Mouse (Mus musculus): ENCODE results near the gene Cenpv.
A peak's percentile ranks its signal among the peaks of the same experiment; 100 is the strongest.

Cenpv gene

DNA sequence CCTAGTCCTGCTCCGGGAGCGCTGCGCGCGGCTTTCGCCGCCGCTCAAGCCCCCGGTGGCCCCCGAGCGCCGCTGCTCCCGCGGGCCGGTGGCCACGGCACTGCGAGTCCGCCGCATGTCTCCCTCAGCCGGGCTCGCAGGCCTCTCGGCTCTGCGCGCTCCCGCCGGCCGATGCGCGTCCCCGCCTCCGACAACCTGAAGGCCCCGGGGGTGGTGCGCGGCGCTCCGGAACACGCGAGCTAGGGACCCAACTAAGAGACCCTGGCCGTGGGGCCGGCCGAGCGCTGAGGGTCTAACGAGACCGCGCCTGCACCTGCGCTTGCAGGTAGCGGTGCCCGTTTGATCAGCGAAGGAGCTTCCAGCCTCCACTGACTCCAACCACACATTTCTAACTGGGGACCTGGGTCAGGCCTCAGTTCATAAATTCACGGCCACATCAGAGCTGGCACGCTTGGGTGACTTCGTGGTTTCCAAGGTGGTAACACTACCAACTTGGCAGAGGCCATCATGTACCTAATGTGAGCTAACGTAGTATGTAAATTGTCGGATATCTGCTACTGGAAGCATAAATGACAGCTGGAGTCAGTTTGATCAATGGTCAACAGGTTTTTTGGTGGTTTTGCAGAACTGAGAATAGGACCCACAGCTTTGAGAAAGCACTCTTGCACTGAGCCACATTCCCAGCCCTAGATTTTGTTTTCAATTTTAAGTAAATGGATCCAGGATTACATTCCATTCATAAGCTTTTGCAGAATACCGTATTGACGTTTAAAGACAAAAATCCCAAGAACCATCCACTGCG, at the start of gene Cenpv:
Cenpv (minus strand) TSS at position 173 of the 802 bp plus-strand sequence.
- peak; percentile 83 for DNase-seq

DNA sequence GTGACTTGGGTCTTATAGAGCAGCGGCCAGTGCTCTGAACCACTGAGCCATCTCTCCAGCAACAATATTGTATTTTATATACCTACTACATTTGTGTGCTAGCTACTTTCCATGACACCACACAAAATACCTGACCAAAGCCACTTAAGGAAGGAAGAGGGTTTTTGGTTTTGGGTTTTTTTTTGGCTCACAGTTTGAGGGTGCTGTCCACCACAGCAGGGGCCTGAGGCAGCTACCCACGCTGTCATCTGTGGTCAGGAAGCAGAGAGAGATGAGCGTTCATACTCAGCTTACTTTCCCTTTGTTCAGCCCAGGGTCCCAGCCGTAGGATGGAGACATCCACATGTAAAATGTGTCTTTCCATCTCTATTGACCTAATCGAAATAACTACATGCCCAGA, 48.0 kb upstream of the Cenpv start:
- DNase-seq = no peak

DNA sequence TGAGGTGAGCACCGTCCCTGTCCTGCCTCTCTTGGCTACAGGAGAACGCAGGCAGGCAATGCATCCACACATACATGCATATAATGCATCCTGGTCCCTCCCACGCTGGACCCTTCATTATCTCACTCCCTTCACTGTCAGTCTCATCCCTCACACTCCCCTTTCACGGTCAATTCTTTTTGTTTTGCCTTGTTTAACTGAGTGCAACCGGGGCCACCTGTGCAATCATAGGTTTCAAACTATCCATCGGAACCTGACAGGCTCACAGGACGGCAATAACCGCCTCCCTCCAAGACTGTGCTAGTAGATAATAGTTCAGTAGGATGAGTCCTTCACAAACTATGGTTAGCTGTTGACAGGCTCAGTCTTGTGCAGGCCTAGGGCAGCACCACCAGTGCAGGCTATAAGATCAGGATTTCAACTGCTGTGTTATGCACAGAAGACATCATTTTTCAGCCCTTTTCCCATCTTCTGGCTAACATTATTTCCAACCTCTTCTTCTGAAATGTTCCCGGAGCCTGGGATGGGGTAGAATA, 45.7 kb upstream of the Cenpv start:
- DNase-seq = no peak

DNA sequence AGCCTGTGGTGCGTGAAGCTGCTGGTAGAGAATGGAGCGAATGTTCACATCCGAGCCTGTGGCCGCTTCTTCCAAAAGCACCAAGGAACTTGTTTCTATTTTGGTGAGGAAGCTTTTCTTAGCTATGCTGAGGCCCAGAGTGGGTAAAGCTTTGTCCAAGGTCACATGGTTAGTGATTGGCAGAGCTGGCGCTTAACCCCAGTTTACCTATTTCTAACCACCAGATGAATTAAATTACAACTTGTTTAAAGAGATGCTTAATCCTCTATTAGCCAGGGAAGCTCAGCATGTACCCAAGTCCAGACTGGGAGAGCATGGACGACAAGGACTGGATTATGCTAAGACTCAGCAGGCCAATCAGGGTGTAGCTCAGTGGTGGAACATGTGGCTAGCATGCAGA, 44.0 kb upstream of the Cenpv start:
- DNase-seq = no peak

DNA sequence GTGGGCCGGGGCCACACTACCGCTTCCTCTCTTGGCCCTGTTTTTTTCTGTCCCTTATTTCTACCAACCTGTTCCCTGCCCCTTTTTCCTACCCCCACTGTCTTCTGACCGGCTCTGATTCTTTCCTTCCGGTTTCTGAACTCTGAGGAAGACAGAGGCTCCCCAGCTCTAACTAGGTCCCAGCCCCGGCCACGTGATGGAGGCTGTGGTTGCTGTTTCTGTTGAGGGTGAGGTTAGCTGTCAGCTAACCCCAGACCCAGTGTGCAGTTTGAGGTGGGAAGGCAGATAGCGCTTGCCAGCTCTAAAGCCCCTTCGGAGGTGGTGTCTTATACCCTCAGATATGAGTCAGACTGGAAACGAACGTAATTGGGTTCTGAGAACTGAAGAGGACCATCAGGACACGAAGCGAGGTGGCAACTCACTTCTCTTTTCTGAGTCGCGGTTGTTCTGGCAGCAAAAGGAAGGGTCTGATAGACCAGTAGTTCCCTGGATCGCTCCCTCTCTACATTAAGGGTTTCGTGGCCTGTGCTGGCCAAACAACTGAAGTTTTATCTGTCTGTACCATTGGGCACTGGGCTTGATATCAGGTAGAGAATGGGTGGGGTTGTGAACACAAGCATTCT, 37.6 kb upstream of the Cenpv start:
- peak; percentile 66 for DNase-seq

DNA sequence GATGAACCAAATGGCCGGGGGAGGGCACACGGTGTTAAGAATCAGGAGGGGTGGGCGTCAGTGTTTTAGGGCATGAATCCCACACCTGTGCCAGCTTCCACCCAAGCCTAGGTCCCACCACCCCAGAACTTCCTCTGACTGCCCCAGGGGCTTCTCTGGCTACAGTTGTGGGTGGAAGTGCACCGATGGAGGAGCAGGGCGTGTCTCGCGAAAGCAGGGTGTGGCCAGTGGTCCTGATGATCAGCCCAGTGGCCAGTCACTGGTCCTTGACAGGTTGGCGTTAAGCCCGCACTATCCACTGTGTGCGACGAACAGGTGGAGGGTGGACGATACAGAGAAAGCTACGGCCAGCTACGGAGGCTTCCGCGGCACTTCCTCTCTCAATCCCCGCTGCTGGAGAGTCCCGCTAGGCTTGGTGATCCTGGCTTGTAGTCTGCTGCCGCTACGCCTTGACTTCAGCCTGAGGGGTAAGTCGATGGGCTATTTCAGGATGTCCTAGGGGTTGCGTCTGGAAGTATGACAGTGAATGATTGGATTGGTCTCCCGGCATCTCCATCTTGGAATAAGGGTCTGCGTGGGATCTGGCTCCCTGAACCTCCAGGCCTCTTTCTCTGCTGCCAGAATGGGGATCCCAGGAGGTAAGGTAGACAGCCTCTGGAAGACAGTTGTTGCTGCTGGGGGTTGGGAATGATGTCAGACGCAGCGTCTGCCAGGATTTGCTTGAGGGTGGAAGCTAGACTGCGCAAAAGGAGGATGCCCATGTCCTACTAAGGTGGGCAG, 36.8 kb upstream of the Cenpv start:
- DNase-seq = peak; percentile 74

DNA sequence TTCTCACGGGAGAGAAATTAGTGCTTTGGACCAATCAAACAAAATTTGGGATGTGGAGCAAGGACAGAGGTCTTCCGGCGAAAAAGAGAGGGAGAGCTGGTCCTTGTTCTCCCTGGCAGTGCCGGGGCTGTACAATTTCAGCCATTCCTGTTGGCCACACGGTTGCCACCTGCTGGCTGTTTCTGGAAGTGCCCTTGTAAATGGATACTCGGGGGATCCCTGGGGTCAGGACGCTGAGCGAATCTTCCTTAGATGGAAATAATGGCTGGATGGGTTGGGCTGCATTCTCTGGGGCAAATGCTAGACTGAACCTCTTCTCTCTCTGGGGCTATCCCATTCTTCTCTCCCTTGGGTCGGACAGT, 36.2 kb upstream of the Cenpv start:
- DNase-seq = peak; percentile 90

DNA sequence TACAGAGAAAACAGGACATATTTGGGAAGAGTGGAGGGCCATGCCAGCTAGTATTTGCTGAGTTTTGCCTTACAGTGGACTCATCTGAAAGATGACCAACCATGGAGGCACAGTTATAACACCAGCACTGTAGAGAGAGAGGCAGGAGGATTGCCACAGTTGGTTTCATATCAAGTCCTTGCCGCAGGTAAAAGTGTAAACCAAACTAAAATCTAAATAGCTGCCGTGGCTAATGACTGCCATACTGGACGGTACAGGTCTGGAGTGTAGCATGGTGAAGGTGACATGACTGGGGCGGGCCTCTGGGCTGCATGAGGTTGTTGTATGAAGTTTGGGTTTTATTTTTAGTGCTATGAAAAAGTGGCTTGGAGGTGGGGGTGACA, 35.6 kb upstream of the Cenpv start:
- DNase-seq = no peak

DNA sequence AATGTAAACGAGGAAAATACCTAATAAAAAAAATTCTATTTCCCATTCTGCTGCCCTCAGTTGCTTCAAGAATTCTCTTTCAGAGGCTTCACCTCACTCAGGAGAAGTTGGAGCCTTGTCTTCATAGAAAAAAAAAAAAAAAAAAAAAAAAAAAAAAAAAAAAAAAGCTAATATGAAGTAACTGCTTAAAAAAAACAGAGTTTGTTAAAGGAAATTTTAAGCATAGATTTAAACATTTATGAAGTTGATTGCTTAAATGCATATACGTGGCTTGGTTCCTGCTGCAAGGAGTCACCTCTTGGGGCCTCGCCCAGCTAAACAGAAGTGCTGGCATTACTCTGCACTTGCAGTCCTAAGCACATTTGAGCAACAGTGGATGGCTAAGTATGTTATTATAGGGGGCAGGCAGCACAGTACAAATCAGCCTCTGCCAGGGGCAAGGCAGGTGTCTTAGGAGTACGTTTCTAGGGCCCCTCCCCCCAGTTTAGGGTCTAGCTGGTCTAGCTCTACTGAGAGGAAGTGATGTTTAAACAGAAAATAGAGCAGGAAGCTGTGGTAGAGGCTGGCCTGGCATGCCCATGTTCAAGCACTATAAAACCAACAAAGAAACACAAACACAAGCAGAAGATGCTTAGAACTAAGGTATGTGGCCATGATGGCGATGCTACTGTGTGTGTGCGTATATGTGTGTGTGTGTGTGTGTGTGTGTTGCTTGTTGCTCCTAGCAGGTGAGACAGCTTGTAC, 35.1 kb upstream of the Cenpv start, which contains the start of gene Trpv2:
Trpv2 (plus strand) TSS at position 528 of the 744 bp plus-strand sequence.
- no peak for DNase-seq

DNA sequence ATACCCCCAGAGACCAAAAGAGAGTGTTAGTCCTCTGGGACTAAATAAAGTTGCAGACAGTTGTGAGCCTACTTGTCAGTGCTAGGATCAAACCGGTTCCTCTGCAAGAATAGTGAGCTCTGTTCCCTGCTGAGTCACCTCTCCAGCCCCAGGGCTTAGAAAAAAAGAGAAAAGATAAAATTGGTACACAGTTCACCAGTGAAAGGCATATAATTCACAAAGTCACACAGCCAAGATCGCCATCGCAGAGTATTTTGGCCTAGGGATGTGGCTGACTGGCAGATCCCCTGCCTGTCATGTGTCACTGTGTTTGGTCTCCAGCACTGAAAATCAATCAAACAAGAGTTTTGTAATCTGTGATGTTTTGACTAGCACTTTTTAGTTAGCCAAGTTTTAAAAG, 29.2 kb upstream of the Cenpv start:
- no peak for DNase-seq

DNA sequence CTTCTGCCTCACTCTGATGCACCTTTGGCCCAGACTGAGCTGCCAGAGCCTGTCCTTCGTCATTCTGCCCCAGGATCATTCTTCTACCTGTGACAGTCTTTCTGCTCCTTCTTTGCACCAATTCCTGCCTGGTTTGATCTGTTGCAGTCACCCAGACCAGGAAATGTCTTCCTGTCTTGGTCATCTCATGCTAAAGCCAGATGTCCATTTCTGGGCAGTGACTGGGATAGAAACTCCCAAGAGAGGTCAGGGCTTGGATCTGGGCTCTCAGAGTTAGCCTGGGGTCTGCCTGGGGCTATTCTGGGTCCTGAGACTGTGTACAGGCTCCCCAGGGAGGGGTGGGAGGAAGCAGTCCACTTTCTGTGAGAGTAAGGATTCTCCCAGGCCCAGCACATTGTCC, 27.1 kb upstream of the Cenpv start:
- DNase-seq = no peak

DNA sequence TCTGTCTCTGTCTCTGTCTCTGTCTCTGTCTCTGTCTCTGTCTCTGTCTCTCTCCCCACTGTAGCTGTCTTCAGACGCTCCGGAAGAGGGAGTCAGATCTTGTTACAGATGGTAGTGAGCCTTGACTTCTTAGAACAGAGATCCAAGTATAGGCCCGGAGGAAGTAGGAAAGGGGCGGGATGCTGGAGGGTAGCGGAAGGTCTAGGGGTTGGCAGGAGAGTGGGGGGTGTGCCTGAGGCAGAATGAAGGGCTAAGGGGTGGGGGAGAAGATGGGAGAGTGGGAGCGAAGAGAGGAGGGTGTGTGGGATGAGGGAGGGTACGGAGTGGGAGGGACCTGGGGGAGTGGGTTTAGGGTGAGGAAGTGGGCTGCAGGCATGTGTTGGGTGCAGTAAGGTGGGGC, 26.7 kb upstream of the Cenpv start:
- DNase-seq = no peak

DNA sequence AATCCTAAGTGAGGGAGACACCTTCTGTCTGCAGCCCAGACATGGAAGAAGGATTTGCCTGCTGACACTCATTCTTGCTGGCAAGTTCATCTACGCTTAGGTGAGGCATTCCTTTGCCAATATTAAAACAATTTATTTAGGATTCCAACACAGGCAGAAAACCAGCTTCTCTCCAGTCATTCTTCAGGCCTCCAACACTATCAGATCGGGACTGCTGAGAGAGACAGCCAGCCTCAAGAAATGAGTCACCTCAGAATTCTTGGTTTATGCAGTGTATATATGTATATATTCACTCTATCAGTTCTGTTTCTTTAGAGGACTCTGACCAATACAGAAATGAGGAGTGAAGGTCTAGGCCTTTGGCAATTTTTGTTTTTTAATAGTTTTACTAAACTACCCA, 24.5 kb upstream of the Cenpv start:
- no peak for DNase-seq

DNA sequence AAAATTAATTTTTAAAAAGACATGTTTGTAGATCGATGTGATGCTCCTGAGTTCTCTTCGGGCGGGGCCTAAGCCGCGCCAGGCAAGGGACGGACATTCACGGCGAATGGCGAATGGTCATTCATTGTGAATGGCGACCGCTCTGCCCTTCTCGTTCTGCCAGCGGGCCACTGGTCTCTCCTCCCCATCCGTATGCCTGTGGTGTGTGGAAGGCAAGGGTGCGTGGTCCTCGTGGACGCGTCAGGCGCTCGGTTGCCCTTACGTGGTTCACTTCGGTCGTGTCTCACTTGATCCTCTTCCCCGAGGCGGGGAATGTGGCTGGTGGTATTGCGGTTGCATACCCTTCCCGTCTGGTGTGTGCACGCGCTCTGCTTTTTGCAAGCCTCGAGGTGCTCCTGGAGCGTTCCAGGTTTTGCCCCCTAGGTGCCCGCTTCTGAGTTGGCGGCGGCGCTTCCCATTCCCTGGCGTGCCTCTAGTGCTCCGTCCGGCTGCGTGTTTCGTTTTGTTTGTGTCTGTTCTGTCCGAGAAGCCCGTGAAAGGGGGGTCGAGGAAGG, 21.5 kb upstream of the Cenpv start:
- no peak for DNase-seq

DNA sequence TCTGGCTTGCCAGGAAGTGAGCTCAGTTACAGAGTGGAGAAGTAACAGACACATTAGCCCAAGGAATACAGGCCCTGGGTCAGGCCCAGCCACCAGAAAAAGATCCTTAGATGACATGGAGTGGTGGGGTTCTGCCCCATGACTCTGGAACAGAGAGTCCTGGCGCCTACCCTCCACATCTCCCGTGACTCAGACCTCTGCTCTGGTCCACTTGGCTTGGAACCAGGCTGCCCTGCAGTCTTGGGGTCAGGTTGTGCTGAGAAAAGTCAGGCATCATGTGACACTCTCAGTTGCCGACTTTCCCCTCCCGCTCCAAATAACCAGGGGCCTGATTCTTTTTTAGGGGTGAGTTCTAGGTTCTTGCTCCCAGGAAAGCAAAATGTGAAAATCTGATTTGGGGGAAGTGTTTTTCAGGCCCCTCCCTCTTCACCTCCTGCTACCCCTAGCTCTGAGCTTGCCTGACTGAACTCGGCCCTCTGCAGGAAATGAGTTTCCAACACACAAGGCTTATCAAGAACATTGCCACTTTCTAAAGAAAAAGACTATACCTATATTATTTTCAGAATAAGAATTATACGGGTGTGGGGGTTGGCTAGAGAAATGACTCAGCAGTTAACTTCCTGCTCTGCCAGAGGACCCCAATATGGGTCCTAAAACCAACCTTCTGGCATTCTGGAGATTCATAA, 20.0 kb upstream of the Cenpv start:
- DNase-seq = no peak

DNA sequence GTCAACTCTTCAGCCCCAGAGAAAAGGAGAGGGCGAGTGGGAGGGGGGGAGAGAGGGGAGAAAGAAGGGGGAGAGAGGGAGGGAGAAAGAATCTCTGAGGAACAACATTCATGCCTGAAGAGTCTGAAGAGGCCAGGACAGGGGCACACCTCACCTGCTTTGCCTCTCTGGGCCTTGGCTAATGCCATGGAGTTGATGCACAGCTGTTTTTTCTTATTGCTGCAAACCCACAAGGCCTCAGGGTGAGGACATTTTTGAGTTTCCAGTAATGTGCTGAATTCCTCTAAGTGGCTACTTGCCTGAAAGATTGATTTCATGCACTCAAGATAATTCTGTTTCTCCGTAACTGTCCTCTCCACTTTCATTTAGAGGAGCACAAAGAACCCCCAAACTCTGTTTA, 19.1 kb upstream of the Cenpv start:
- DNase-seq = no peak

DNA sequence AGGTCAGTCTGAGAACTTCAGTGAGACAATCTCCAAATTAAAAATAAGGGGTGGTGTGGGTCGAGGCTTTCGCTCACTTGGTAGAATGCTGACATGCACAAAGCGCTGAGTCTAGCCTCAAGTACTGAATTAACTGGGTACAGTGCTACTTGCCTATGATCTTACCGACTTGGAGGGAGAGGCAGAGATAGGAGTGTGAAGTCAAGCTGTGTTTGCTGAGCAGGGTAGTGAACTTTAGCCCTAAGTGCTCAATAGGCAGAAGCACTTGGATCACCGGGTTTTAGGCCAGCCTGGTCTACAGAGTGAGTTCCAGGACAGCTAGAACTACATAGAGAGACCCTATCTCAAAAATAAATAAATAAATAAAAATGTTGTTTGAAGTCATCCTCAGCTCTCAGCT, 18.1 kb upstream of the Cenpv start:
- no peak for DNase-seq

DNA sequence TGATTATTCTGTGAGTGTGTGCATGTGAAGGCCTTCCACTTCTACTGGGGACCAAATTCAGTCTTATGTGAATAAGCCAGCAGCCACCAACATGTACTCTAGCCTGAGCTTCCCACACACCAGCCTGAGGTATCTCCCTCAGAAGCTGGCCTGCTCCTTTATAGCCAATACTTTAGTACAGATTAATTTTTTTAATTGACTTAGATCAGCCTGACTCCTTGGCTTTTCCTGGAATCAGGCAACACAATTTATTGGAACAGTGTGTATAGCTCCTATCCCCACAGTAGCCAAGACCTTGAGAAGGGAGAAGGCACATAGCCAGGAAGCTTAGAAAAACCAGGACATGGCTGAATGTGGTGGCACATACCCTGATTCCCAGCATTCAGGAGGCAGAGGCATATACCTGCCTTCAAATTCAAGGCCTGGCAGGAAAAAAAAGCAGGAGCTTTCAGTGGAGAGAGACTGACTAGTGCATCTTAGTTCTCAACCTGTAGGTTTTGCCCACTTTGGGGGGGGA, 16.9 kb upstream of the Cenpv start:
- DNase-seq = no peak

DNA sequence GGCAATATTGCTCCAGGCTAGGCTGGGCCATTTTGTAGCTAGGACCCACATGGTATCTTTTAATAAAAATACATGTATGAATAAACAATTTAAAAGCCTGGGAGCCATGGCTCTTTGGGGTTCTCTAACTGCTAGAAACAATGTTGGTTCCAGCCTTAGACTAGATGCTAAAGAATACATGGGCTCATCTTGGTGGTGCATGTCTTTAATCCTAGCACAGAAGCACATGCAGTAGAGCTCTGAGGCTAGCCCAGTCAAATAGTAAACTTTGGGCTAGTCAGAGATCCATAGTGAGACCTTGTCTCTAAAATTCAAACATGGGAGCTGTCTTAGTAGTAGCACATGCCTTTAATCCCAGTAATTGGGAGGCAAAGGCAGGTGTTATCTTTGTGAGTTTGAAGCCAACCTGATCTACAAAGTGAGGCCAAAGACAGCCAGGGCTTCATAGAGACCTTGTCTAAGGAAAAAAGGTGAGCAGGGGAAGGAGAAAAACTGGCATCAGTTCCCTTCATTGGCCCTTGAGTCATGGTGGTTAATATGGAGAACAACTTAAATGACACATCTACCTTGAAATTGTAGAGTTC, 16.0 kb upstream of the Cenpv start:
- no peak for DNase-seq

DNA sequence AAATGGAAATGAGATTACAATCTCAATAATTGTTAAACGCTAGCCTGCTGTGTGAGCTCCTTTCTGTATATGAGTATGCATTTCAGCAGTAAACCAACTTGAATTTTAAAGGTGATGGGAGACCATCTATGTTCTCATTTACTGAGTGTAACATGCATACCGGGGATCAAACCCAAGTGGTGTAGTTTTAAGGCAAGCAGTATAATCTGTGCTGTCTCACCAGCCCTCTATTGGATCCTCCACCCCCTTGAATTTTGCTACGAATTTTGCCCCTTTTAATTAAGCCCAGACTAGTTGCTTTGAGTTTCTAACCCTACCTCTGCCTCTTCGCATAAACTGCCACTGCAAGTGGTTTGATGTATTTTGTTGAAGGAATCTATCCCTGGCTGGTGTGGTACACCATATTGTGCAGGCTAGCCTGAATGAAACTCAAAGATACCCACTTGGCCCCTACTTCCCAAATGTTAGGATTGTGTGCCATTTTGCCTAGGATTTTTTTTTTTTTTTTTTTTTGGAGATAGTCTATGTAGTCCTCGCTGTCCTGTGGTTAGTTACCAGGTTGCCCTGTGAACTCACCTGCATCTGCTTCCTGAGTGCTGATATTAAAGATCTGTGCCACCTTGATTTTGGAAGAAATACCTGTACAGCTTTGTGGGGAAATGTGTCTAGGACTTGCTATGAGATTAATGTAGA, 15.2 kb upstream of the Cenpv start:
- DNase-seq = no peak

DNA sequence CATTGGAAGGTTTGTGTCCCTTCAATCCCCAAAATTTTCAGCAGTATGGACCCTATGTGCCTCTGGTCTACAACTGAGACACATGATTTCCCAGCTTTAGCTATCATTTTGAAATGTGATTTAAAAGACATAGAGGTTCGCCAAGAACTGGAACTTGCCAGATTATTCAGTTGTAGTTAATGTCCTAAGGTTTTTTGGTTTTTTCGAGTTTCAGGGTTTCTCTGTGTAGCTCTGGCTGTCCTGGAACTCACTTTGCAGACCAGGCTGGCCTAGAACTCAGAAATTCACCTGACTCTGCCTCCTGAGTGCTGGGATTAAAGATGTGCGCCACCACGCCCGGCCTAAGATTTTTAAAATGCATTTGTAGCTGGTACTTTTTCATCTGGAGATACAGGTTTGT, 14.6 kb upstream of the Cenpv start:
- DNase-seq = no peak

Measured in liver (tissue).